1 mouse cellular context compared by ENCODE assay signal in the genomic region with DNA sequence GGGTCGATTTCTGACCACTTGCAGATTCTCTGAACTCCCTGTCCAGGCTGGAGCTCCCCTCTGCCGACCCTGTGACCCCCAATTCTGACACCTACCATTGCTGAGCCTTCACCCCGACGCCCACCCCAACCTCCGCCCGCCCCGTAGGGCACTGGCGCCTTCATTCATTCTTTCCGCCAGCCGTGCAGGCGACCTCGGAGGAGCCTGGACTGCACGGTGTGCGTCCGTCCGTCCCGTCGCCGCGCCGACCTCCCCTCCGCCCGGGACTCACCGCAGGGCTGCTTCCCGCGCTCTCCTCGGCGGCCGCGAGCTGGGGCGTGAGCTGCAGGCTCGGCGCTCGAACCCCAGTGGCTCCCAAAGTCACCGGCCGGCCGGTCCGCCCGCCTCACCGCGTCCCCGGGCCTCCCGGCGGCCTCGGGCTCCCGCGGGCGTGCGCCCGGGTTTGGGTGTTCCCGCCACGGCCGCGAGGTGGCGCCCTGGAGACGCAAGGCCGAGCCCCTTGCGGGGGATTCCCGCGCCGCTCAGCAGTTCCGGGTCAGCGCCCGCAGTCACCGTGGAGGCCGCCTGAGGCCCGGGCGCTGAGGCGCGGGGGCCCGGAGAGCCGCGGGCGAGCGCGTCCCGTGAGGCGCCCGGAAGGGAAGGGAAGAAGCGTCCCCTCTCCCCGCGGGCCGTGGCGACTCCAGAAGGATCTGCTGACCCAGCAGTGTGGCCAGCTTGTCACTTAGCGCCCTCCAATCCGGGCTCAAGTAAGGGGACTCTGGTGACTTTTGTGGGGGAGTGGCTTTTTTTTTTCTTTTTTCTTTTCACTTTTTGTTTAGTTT.
A peak's percentile ranks its signal among the peaks of the same experiment; 100 is the strongest.
TF ChIP-seq lines count a peak whose summit lies in the region.

A gene (plus strand): TSS at position 547 of the 821 bp plus-strand sequence.
A gene (minus strand): TSS at position 679 of the 821 bp plus-strand sequence.

TF ChIP-seq in CH12.LX, 34 proteins besides CTCF, POLR2A, EP300 and RAD21 (continued from another document):
- TF ChIP-seq POLR2AphosphoS2 (IDR thresholded peaks at IDR 0.05; ENCODE audit: low read depth, low read length) (no peak), NELFE (IDR thresholded peaks at IDR 0.05; ENCODE audit: low read depth, low read length) (peak; percentile 67; the same call in 1 of the 2 replicates), JUN (IDR thresholded peaks at IDR 0.05; ENCODE audit: insufficient read depth, low read depth, low read length) (no peak), RCOR1 (conservative IDR thresholded peaks at IDR 0.05; ENCODE audit: low read depth, low read length) (no peak), HCFC1 (IDR thresholded peaks at IDR 0.05; ENCODE audit: low read depth, low read length) (0 out of 2 replicates have a peak, but pooled peaks have one; percentile 39), MAZ (IDR thresholded peaks at IDR 0.05; ENCODE audit: low read depth, low read length) (0 out of 2 replicates have a peak, but pooled peaks have one; percentile 0), USF1 (IDR thresholded peaks at IDR 0.05; ENCODE audit: low read depth, low read length) (no peak), ZNF384 (IDR thresholded peaks at IDR 0.05; ENCODE audit: low read depth, low read length) (peak; percentile 77), MYC (IDR thresholded peaks at IDR 0.05; ENCODE audit: low read depth, low read length) (no peak), CHD2 (IDR thresholded peaks at IDR 0.05; ENCODE audit: low read length) (0 out of 2 replicates have a peak, but pooled peaks have one; percentile 29), MXI1 (IDR thresholded peaks at IDR 0.05; ENCODE audit: low read depth, low read length) (peak; percentile 69), ETS1 (conservative IDR thresholded peaks at IDR 0.05; ENCODE audit: low read depth, low read length) (peak; percentile 8), TCF12 (IDR thresholded peaks at IDR 0.05; ENCODE audit: low read depth, low read length) (peak; percentile 89), NRF1 (IDR thresholded peaks at IDR 0.05; ENCODE audit: low read depth, low read length) (0 out of 2 replicates have a peak, but pooled peaks have one; percentile 25), MAX (IDR thresholded peaks at IDR 0.05; ENCODE audit: low read length) (peak; percentile 34; the same call in 1 of the 2 replicates), CHD1 (IDR thresholded peaks at IDR 0.05; ENCODE audit: low read depth, low read length) (no peak)
